Mouse (Mus musculus) lung, embryonic 15.5 days (tissue): ENCODE measurements around the gene Cyp4v3. TPM values are rescaled to one million over a fixed set of nuclear protein-coding genes. Genes with fewer than 3 reads are reported as not detected.
"Not testable (repeated sequence)": the region's sequence is repeated elsewhere in the genome, so short reads cannot be mapped to it uniquely, and the experiment has no call there.

ENCODE experiments used
- ATAC-seq: fragments of 200-750 bp; cut with Nextera tagmentation; 2 replicates; pipeline ENCODE4 v1.8.0; 2017; ENCODE audit warnings: moderate number of reproducible peaks, borderline replicate concordance; ENCODE audit not compliant: low FRiP score, low TSS enrichment; ENCODE audit errors: extremely low read depth
- H3K27ac ChIP-seq: fragments of 300-500 bp; sonication (generic); 2 replicates; pipeline ENCODE4 v1.5.1; 2015; ENCODE audit warnings: moderate library complexity, mild to moderate bottlenecking, inconsistent platforms
- H3K27me3 ChIP-seq: fragments of 300-500 bp; sonication (generic); 2 replicates; pipeline ENCODE4 v1.6.1; 2015; ENCODE audit warnings: inconsistent platforms
- H3K36me3 ChIP-seq: fragments of 300-500 bp; sonication (generic); 2 replicates; pipeline ENCODE4 v1.6.1; 2015; ENCODE audit warnings: inconsistent platforms
- H3K4me1 ChIP-seq: fragments of 300-500 bp; sonication (generic); 2 replicates; pipeline ENCODE4 v1.6.1; 2015; ENCODE audit warnings: inconsistent platforms
- H3K4me2 ChIP-seq: fragments of 300-500 bp; sonication (generic); 2 replicates; pipeline ENCODE4 v1.6.1; 2015; ENCODE audit warnings: inconsistent platforms, mild to moderate bottlenecking, moderate library complexity
- H3K4me3 ChIP-seq: fragments of 300-500 bp; sonication (generic); 2 replicates; pipeline ENCODE4 v1.5.1; 2015; ENCODE audit warnings: mild to moderate bottlenecking, inconsistent platforms
- H3K9ac ChIP-seq: fragments of 300-500 bp; sonication (generic); 2 replicates; pipeline ENCODE4 v1.6.1; 2015; ENCODE audit warnings: inconsistent platforms
- H3K9me3 ChIP-seq: fragments of 300-500 bp; sonication (generic); 2 replicates; pipeline ENCODE4 v1.6.1; 2016; ENCODE audit warnings: inconsistent platforms
- WGBS: fragments of 180-500 bp; shearing (Covaris S2); methylation state at CpG from one replicate; pipeline ENCODE4 v1.1.7; 2015; 5-methylcytosine and 5-hydroxymethylcytosine counted together
- polyA plus RNA-seq: library from polyadenylated mRNA; unstranded; fragments of >200 nt; fragmentation: Nextera tagmentation; extraction: Ambion mirVana; gene quantifications from 2 replicates; pipeline ENCODE4 v1.2.1, GENCODE M21; 2015

Gene Cyp4v3
- polyA plus RNA-seq, 1 experiment from 2014 or later, result 1.0 TPM

DNA sequence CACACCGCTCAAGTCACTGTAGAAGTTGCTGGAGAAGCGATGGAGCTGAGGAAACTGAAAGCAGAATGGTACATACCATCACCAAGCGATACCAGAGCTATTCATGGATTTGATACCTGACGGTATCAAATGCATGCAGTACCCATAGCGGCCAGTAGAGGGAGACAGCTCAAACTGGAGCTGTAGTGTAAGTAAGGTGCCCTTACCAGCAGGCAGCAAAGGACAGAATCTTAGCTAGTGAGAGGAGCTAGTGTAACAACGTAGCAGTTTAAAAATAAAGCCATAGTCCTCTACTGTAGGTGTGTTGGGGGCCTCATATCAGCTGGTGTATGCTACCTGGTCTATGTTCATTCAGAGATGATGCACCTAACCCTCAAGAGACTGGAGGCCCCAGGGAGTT, 12.0 kb upstream of the Cyp4v3 start:
- WGBS, result 14% methylated on average over 6 of the region's 6 CpGs

GRCm38 (mm10) chr8:45344298-45344697, 11.3 kb upstream of the Cyp4v3 start:
- H3K4me1 ChIP-seq, result no peaks in the 10 kb centered on the region
- H3K4me3 ChIP-seq, result no peak overlapping the region
- H3K9me3 ChIP-seq, result no peaks in the 10 kb centered on the region
- H3K9ac ChIP-seq, result no peak overlapping the region
- WGBS, result 94% methylated on average over 8 of the region's 8 CpGs
- H3K27me3 ChIP-seq, result no peaks in the 10 kb centered on the region
- no peak for ATAC-seq
- H3K27ac ChIP-seq, result no peak overlapping the region
- H3K4me2 ChIP-seq, result no peak overlapping the region
- H3K36me3 ChIP-seq, result no peaks in the 10 kb centered on the region

More for the DNA sequence above, 12.0 kb upstream of the Cyp4v3 start:
- H3K36me3 ChIP-seq, result no peaks in the 10 kb centered on the region
- ATAC-seq, result 0 out of 2 replicates have a peak, but pooled peaks have one; percentile 39
- no peak overlapping the region for H3K9ac ChIP-seq
- H3K9me3 ChIP-seq, result no peaks in the 10 kb centered on the region
- H3K27ac ChIP-seq, result no peak overlapping the region
- no peaks in the 10 kb centered on the region for H3K4me1 ChIP-seq
- no peaks in the 10 kb centered on the region for H3K27me3 ChIP-seq
- H3K4me3 ChIP-seq, result no peak overlapping the region
- no peak overlapping the region for H3K4me2 ChIP-seq

- H3K4me1 ChIP-seq, result no peaks in the 10 kb centered on the region
- 85% methylated on average over 12 of the region's 12 CpGs for WGBS
- no peak for ATAC-seq
- no peak overlapping the region for H3K9ac ChIP-seq
- no peak overlapping the region for H3K27ac ChIP-seq
- no peaks in the 10 kb centered on the region for H3K9me3 ChIP-seq
- no peaks in the 10 kb centered on the region for H3K36me3 ChIP-seq
- no peaks in the 10 kb centered on the region for H3K27me3 ChIP-seq
- no peak overlapping the region for H3K4me3 ChIP-seq
- no peak overlapping the region for H3K4me2 ChIP-seq
Observed at GRCm38 (mm10) chr8:45341630-45342628, 8.9 kb upstream of the Cyp4v3 start.

DNA sequence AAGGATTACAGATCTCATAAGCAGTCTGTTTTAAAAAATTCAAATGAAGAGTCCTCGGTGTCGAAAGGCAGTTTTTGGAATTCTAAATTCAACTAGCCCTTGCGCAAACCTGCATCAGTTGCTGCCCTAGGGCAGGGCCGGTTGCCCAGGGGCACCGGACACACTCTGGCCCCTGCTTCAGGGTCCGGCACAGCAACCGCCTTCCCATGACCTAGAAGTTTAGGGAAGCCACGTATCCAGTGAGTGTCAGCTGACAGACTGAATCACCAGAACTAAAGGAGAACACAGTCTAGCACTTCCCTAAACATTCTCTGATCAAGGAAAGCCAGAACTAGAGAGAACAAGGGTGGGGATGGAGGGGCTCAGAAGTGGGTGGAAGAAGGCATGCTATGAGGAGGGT, 477 bp upstream of the Cyp4v3 start:
- WGBS, result 4% methylated on average over 8 of the region's 8 CpGs
- H3K4me1 ChIP-seq, result peaks cover 8% of the 10 kb centered on the region; the same call in 1 of the 2 replicates
- no peak overlapping the region for H3K27ac ChIP-seq
- H3K9me3 ChIP-seq, result no peaks in the 10 kb centered on the region
- H3K9ac ChIP-seq, result peak overlapping the region; percentile 60
- no peaks in the 10 kb centered on the region for H3K27me3 ChIP-seq
- peak overlapping the region; percentile 72 for H3K4me3 ChIP-seq
- H3K36me3 ChIP-seq, result no peaks in the 10 kb centered on the region
- no peak; the same call in 1 of the 2 replicates for ATAC-seq
- H3K4me2 ChIP-seq, result peak overlapping the region; percentile 94

DNA sequence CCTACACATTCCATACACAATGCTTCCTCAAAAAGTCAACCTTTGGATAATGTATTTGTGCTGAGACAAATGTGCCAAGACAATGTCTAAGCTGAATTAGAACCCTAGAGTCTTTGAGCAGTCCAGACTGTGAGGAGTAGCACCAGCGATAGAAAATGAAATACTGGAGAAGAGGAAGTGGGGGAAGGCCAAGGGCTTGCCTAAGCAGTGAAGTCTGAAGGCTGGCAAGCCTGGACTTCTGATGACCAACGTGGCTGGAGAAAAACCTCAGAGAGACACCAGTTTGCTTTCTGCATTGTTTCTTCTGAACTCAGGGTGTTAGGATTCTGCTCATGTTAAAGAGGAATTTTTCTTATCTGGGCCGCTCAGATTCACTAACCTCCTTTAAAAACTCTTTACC, 2.2 kb downstream of the Cyp4v3 start:
- no peak overlapping the region for H3K4me3 ChIP-seq
- H3K4me1 ChIP-seq, result peaks cover 8% of the 10 kb centered on the region; the same call in 1 of the 2 replicates
- no peaks in the 10 kb centered on the region for H3K9me3 ChIP-seq
- no peaks in the 10 kb centered on the region for H3K27me3 ChIP-seq
- no peak overlapping the region for H3K9ac ChIP-seq
- ATAC-seq, result no peak
- 68% methylated on average over 3 of the region's 3 CpGs for WGBS
- no peak overlapping the region for H3K4me2 ChIP-seq
- H3K27ac ChIP-seq, result no peak overlapping the region
- no peaks in the 10 kb centered on the region for H3K36me3 ChIP-seq

- WGBS, result 84% methylated on average over 6 of the region's 6 CpGs
- Histone ChIP-seq H3K4me3 (no peak overlapping the region), H3K27ac (no peak overlapping the region), H3K27me3 (no peaks in the 10 kb centered on the region), H3K9ac (no peak overlapping the region), H3K9me3 (no peaks in the 10 kb centered on the region), H3K4me2 (no peak overlapping the region), H3K4me1 (peaks cover 8% of the 10 kb centered on the region; the same call in 1 of the 2 replicates), H3K36me3 (no peaks in the 10 kb centered on the region)
- ATAC-seq, result no peak
Observed at GRCm38 (mm10) chr8:45329206-45329980, 3.6 kb downstream of the Cyp4v3 start.

- H3K9ac ChIP-seq, H3K27ac ChIP-seq, H3K9me3 ChIP-seq, H3K36me3 ChIP-seq, H3K27me3 ChIP-seq, ATAC-seq, H3K4me2 ChIP-seq, H3K4me1 ChIP-seq, H3K4me3 ChIP-seq: not testable (repeated sequence)
Observed at GRCm38 (mm10) chr8:45327076-45327475, 5.9 kb downstream of the Cyp4v3 start.

DNA sequence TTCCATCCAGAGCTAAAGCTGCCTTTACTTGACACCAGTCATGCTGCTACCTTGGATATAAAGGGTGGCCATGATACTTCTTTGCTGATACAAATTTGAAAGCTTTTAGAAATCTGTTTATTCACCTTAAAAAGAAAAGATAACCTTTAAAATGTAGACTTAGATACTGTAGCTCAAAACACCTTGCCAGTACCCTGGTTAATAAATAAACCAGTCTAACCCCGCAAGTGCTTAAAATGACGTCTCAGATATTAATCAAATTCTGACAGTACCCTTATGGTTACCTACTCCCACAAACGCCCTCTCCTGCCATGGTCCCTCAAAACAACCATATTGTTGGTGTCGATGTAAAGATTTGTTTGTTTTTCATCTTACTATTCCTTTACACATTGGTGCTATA, 8.9 kb downstream of the Cyp4v3 start:
- WGBS, result 52% methylated on average over 4 of the region's 4 CpGs

DNA sequence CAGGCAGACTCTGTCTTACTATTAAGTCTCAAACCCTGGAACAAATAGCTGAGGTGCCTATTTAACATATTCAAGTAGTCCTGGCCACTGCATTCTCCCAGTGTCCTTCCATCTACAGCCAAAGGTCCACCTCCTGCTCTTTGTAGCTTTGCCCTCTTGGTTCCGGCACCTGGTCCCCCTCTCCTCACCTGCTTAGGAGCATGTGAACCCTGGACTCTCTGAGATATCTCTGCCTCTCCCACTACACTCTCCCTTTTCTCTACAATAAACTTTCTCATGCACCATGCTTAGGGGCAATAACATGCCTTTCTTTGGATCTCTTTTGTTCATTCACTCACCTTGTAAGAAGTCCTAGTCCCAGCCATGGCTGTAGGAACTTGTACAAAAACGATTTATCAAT, 11.7 kb downstream of the Cyp4v3 start:
- WGBS, result 70% methylated on average over 2 of the region's 2 CpGs

More for the DNA sequence above, 8.9 kb downstream of the Cyp4v3 start:
- no peak for ATAC-seq
- Histone ChIP-seq H3K4me1 (no peaks in the 10 kb centered on the region), H3K9ac (no peak overlapping the region), H3K27ac (no peak overlapping the region), H3K4me2 (no peak overlapping the region), H3K4me3 (no peak overlapping the region), H3K27me3 (no peaks in the 10 kb centered on the region), H3K9me3 (no peaks in the 10 kb centered on the region), H3K36me3 (no peaks in the 10 kb centered on the region)

GRCm38 (mm10) chr8:45320930-45321329, 12.1 kb downstream of the Cyp4v3 start:
- Histone ChIP-seq H3K27ac (no peak overlapping the region), H3K9ac (no peak overlapping the region), H3K36me3 (no peaks in the 10 kb centered on the region), H3K4me1 (no peaks in the 10 kb centered on the region), H3K4me2 (no peak overlapping the region), H3K9me3 (no peaks in the 10 kb centered on the region), H3K27me3 (no peaks in the 10 kb centered on the region), H3K4me3 (no peak overlapping the region)
- ATAC-seq, result no peak
- 20% methylated on average over 1 of the region's 1 CpGs for whole genome bisulfite sequencing

More for the DNA sequence above, 11.7 kb downstream of the Cyp4v3 start:
- Histone ChIP-seq H3K4me1 (no peaks in the 10 kb centered on the region), H3K27ac (no peak overlapping the region), H3K27me3 (no peaks in the 10 kb centered on the region), H3K9me3 (no peaks in the 10 kb centered on the region), H3K4me3 (no peak overlapping the region), H3K36me3 (no peaks in the 10 kb centered on the region), H3K4me2 (no peak overlapping the region), H3K9ac (no peak overlapping the region)
- ATAC-seq, result no peak

- H3K4me2 ChIP-seq, result no peak overlapping the region
- no peak for ATAC-seq
- no peaks in the 10 kb centered on the region for H3K36me3 ChIP-seq
- H3K27me3 ChIP-seq, result no peaks in the 10 kb centered on the region
- H3K4me1 ChIP-seq, result no peaks in the 10 kb centered on the region
- H3K27ac ChIP-seq, result no peak overlapping the region
- no peaks in the 10 kb centered on the region for H3K9me3 ChIP-seq
- no peak overlapping the region for H3K4me3 ChIP-seq
- no peak overlapping the region for H3K9ac ChIP-seq
- 49% methylated on average over 4 of the region's 4 CpGs for WGBS
Observed at GRCm38 (mm10) chr8:45310967-45311366, 22.0 kb downstream of the Cyp4v3 start.

DNA sequence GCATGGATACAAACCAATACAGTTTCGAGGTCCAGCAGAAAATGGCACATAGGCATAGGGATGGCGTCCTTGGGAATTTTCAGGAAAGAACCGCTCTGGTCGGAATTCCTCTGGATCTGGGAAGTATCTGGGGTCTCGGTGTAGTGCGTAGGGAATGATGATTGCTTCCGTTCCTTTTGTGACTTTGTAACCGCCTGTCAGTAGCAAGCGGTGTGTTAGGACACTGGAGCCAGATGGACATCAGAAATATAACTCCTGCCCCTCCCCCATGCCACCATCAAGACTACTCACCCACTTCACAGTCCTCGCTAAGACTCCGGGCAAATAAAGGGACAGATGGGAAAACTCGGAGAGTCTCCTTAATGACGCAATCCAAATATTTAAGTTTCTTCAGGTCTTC, 24.6 kb downstream of the Cyp4v3 start, which contains the start of gene Gm45753:
TSS of gene Gm45753 (minus strand) at position 101 of the 400 bp plus-strand sequence.
- Histone ChIP-seq H3K4me1 (no peaks in the 10 kb centered on the region), H3K27ac (no peak within 1 kb of the TSS), H3K4me2 (no peak within 1 kb of the TSS), H3K27me3 (no peaks in the 10 kb centered on the region), H3K9me3 (no peaks in the 10 kb centered on the region), H3K9ac (no peak within 1 kb of the TSS), H3K36me3 (no peaks in the 10 kb centered on the region), H3K4me3 (no peak within 1 kb of the TSS)
- 60% methylated on average over 13 of the region's 13 CpGs for WGBS
- no peak for ATAC-seq
